Comparison of ENCODE assay signal across 7 mouse cellular contexts in genomic region chr9:21014691-21015570, GRCm38 (mm10). TPM values are rescaled to one million over a fixed set of nuclear protein-coding genes. Genes with fewer than 3 reads are reported as not detected.
A peak's percentile ranks its signal among the peaks of the same experiment; 100 is the strongest.
DNase-seq lines count a peak whose midpoint lies in the region; ATAC-seq and TF ChIP-seq lines count a peak whose summit lies in the region.

No protein-coding gene starts in this region.

- H3K36me3 ChIP-seq in ES-Bruce4 (ENCODE audit: control insufficient read depth, insufficient read depth, low read length, poor library complexity, severe bottlenecking) = peaks cover 7% of the 10 kb centered on the region; the same call in 1 of the 2 replicates
- no peaks in the 10 kb centered on the region for H3K36me3 ChIP-seq in intestine, embryonic 15.5 days
- H3K36me3 ChIP-seq in liver, embryonic 12.5 days = peaks cover 9% of the 10 kb centered on the region; the same call in 1 of the 2 replicates

- H3K4me1 ChIP-seq in ES-Bruce4 (ENCODE audit: control insufficient read depth, insufficient read depth, low read length) = peaks cover 3% of the 10 kb centered on the region
- H3K4me1 ChIP-seq in intestine, embryonic 15.5 days (replicated peaks) = peaks cover 27% of the 10 kb centered on the region
- peaks cover 55% of the 10 kb centered on the region for H3K4me1 ChIP-seq in liver, embryonic 12.5 days

- peak; percentile 63 for DNase-seq in adrenal gland, postnatal 10 days
- DNase-seq in heart, adult 11 months = peak; percentile 99
- DNase-seq in thymus, postnatal 25 days = peak; percentile 72

- TF ChIP-seq EP300 in ES-Bruce4 (IDR thresholded peaks at IDR 0.05; ENCODE audit: insufficient read depth, low read depth, low read length) = peak; percentile 91; the same call in 1 of the 2 replicates

- H3K4me3 ChIP-seq in ES-Bruce4 (ENCODE audit: low read depth, low read length) = peak overlapping the region; percentile 83
- peak overlapping the region; percentile 44 for H3K4me3 ChIP-seq in intestine, embryonic 15.5 days (replicated peaks)
- H3K4me3 ChIP-seq in liver, embryonic 12.5 days = peak overlapping the region; percentile 51

- H3K9me3 ChIP-seq in ES-Bruce4 (replicated peaks; ENCODE audit: control insufficient read depth, insufficient read depth, low read length, poor library complexity, severe bottlenecking) = no peaks in the 10 kb centered on the region
- H3K9me3 ChIP-seq in intestine, embryonic 15.5 days = no peaks in the 10 kb centered on the region
- no peaks in the 10 kb centered on the region for H3K9me3 ChIP-seq in liver, embryonic 12.5 days (replicated peaks)

- no peaks in the 10 kb centered on the region for H3K27me3 ChIP-seq in ES-Bruce4 (ENCODE audit: control insufficient read depth, insufficient read depth, low read length, poor library complexity, severe bottlenecking)
- peaks cover 15% of the 10 kb centered on the region for H3K27me3 ChIP-seq in intestine, embryonic 15.5 days (replicated peaks)
- H3K27me3 ChIP-seq in liver, embryonic 12.5 days (replicated peaks) = peaks cover 51% of the 10 kb centered on the region

- no peak for TF ChIP-seq POLR2A in ES-Bruce4 (IDR thresholded peaks at IDR 0.05; ENCODE audit: insufficient read depth, low read length)

- no peak for TF ChIP-seq CTCF in ES-Bruce4 (IDR thresholded peaks at IDR 0.05; ENCODE audit: low read depth, low read length)

- ATAC-seq in intestine, embryonic 15.5 days = peak; percentile 55
- ATAC-seq in liver, embryonic 12.5 days = 0 out of 2 replicates have a peak, but pooled peaks have one; percentile 23
- ATAC-seq in monocyte, adult 5-6 weeks (replicated peaks; ENCODE audit: insufficient number of reproducible peaks, low FRiP score, low TSS enrichment, poor library complexity, severe bottlenecking) = peak; percentile 85

- WGBS in intestine, embryonic 15.5 days = 7% methylated on average over 29 of the region's 29 CpGs
- WGBS in liver, embryonic 12.5 days (ENCODE audit: insufficient replicate concordance) = 3% methylated on average over 29 of the region's 29 CpGs

- H3K27ac ChIP-seq in ES-Bruce4 (ENCODE audit: insufficient read depth, low read length) = no peak overlapping the region
- peak overlapping the region; percentile 51; the same call in 1 of the 2 replicates for H3K27ac ChIP-seq in intestine, embryonic 15.5 days
- H3K27ac ChIP-seq in liver, embryonic 12.5 days = peak overlapping the region; percentile 50

- peak overlapping the region; percentile 31 for H3K9ac ChIP-seq in ES-Bruce4 (ENCODE audit: low read depth, poor library complexity, severe bottlenecking)
- peak overlapping the region; percentile 37 for H3K9ac ChIP-seq in intestine, embryonic 15.5 days
- peak overlapping the region; percentile 44 for H3K9ac ChIP-seq in liver, embryonic 12.5 days

- peak overlapping the region; percentile 83 for H3K4me2 ChIP-seq in intestine, embryonic 15.5 days (replicated peaks)
- peak overlapping the region; percentile 75 for H3K4me2 ChIP-seq in liver, embryonic 12.5 days

RNA-seq across cellular contexts. Expression of gene Icam1, which starts 0.9 kb away (rescaled TPM):
- 24.9 and 25.7 TPM in 2 replicates for polyA plus RNA-seq in ES-Bruce4 (2011; ENCODE audit: insufficient read depth, insufficient read length, low read depth, missing spikeins)
- 10 to 100 TPM; 10.8 to 12.4 TPM for total RNA-seq in adrenal gland, postnatal 10 days (2021)
- polyA plus RNA-seq in intestine, embryonic 15.5 days (2015; fragmentation: Nextera tagmentation; extraction: Ambion mirVana) = 12.6 and 12.8 TPM in 2 replicates
- polyA plus RNA-seq in liver, embryonic 12.5 days (2016; fragmentation: Nextera tagmentation; extraction: Ambion mirVana) = 9.9 TPM in 2 replicates
- total RNA-seq in monocyte, adult 5-6 weeks (2017) = 55.1 to 94.2 TPM (median 67.6 TPM) in 3 replicates

RNA-seq across cellular contexts. Expression of gene Mrpl4, which starts 12.4 kb away (rescaled TPM):
- 45.1 and 50.9 TPM in 2 replicates for polyA plus RNA-seq in ES-Bruce4 (2011; ENCODE audit: insufficient read depth, insufficient read length, low read depth, missing spikeins)
- 100 to 1,000 TPM; 121 to 125 TPM for total RNA-seq in adrenal gland, postnatal 10 days (2021)
- polyA plus RNA-seq in intestine, embryonic 15.5 days (2015; fragmentation: Nextera tagmentation; extraction: Ambion mirVana) = 145 and 159 TPM in 2 replicates
- 89.3 and 91.4 TPM in 2 replicates for polyA plus RNA-seq in liver, embryonic 12.5 days (2016; fragmentation: Nextera tagmentation; extraction: Ambion mirVana)
- total RNA-seq in monocyte, adult 5-6 weeks (2017) = 21.9 to 41.1 TPM (median 25.6 TPM) in 3 replicates

RNA-seq across cellular contexts. Expression of gene Icam4, which starts 14.2 kb away (rescaled TPM):
- polyA plus RNA-seq in ES-Bruce4 (2011; ENCODE audit: insufficient read depth, insufficient read length, low read depth, missing spikeins) = 1.3 TPM in 1 of 2 replicates, not detected in the other
- total RNA-seq in adrenal gland, postnatal 10 days (2021) = 1 to 10 TPM; 2.3 to 3.2 TPM
- 2.9 and 3.0 TPM in 2 replicates for polyA plus RNA-seq in intestine, embryonic 15.5 days (2015; fragmentation: Nextera tagmentation; extraction: Ambion mirVana)
- polyA plus RNA-seq in liver, embryonic 12.5 days (2016; fragmentation: Nextera tagmentation; extraction: Ambion mirVana) = 231 and 238 TPM in 2 replicates
- 1.6 to 3.0 TPM in 2 of 3 replicates, not detected in the other for total RNA-seq in monocyte, adult 5-6 weeks (2017)

RNA-seq across cellular contexts. Expression of gene Icam5, which starts 16.9 kb away (rescaled TPM):
- polyA plus RNA-seq in ES-Bruce4 (2011; ENCODE audit: insufficient read depth, insufficient read length, low read depth, missing spikeins) = 0.94 and 1.3 TPM in 2 replicates
- under 1 TPM; 0.51 to 0.67 TPM for total RNA-seq in adrenal gland, postnatal 10 days (2021)
- 0.06 and 0.16 TPM in 2 replicates for polyA plus RNA-seq in intestine, embryonic 15.5 days (2015; fragmentation: Nextera tagmentation; extraction: Ambion mirVana)
- polyA plus RNA-seq in liver, embryonic 12.5 days (2016; fragmentation: Nextera tagmentation; extraction: Ambion mirVana) = 0.42 and 0.45 TPM in 2 replicates
- not detected in 3 replicates for total RNA-seq in monocyte, adult 5-6 weeks (2017)

RNA-seq across cellular contexts. Expression of gene S1pr2, which starts 38.4 kb away (rescaled TPM):
- polyA plus RNA-seq in ES-Bruce4 (2011; ENCODE audit: insufficient read depth, insufficient read length, low read depth, missing spikeins) = 14.1 and 19.9 TPM in 2 replicates
- total RNA-seq in adrenal gland, postnatal 10 days (2021) = 1 to 10 TPM; 7.4 to 9.7 TPM
- 29.2 and 30.4 TPM in 2 replicates for polyA plus RNA-seq in intestine, embryonic 15.5 days (2015; fragmentation: Nextera tagmentation; extraction: Ambion mirVana)
- 6.6 and 6.7 TPM in 2 replicates for polyA plus RNA-seq in liver, embryonic 12.5 days (2016; fragmentation: Nextera tagmentation; extraction: Ambion mirVana)
- total RNA-seq in monocyte, adult 5-6 weeks (2017) = 1.6 to 4.4 TPM (median 3.5 TPM) in 3 replicates

Comparison
In these comparisons a context has a peak if more than half of its experiments do, and no peak if none do; other contexts are left out.
1. ATAC-seq: peak in every context shown above with its lines; median percentile 85 in monocyte, adult 5-6 weeks; 55 in intestine, embryonic 15.5 days; 23 in liver, embryonic 12.5 days.
2. RNA of gene Icam4, which starts 14.2 kb away (polyA plus RNA-seq): 231 to 238 TPM in liver, embryonic 12.5 days; 2.9 to 3.0 TPM in intestine, embryonic 15.5 days and 1.3 TPM in ES-Bruce4; every median in the first group is over 10 times any median in the second.
3. Peak in every context shown above with its lines, with median percentiles within 50 percentile points of each other: H3K4me3 ChIP-seq, H3K9ac ChIP-seq and DNase-seq.